Mouse (Mus musculus) ES-Bruce4 (cell line): Measurements from ENCODE around the gene Bcam.

Source experiments
- CTCF ChIP-seq: IDR thresholded peaks from one replicate; pipeline ENCODE4 v1.8.1; 2011; ENCODE audit warnings: low read depth, low read length
- EP300 ChIP-seq: IDR thresholded peaks from 2 replicates; pipeline ENCODE4 v1.6.1; 2011; ENCODE audit warnings: low read depth, low read length; ENCODE audit not compliant: insufficient read depth
- POLR2A ChIP-seq: IDR thresholded peaks from one replicate; pipeline ENCODE4 v1.8.1; 2011; ENCODE audit warnings: low read length; ENCODE audit not compliant: insufficient read depth

- TF ChIP-seq EP300 (no peak), POLR2A (no peak), CTCF (no peak)
These were observed 52.4 kb downstream of the Bcam start for GRCm38 (mm10) chr7:19718297-19718952.
